Mouse (Mus musculus): ENCODE data around the gene Camk2n1. TPM values are rescaled to one million over a fixed set of nuclear protein-coding genes. Genes with fewer than 3 reads are reported as not detected.

Camk2n1 gene
- 39.0 TPM for polyA plus RNA-seq (2014; fragmentation: Illumina TruSeq; extraction: RNeasy Lipid Tissue Mini Kit (QIAGEN cat#74804); ENCODE audit: low read depth, low replicate concordance)

DNA sequence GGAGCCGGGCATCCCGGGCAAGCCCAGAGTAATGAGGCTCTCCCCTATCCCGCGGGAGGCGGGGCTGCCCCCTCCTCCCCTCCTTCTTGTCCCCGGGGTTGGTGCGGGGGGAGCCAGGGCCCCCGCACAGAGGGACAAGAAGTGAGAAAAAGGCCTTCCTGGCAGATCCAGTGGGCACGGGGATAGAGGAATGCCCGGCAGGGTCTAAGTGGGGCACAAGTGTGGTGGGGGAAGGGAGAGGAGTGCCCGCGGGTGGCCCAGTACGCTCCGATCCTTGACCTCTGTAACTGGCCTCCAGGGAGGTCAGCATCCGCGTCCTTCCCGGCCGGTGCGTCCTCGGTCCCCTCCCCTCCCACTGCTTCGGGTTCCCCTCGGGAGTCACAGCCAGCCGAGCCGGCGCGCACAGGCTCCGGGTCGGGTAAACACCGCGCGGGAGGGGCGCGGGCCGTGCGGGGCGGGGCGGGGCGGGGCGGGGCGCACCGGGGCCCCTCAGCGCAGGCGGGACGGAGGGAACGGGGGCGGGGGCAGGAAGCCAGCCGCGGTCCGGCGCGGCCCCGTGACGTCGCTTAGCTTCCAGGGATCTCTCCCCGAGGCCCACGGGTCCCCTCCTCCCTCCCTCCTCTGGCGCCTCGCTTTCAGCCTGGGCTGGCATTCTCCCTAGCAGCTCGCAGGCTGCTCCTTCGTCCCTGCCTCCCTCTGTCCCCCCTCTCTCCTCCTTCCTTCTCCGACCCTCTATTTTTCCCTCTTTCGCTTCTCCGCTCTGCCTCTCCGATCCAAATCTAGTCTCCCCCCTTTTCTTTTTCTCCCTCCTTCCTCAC is at the start of gene Camk2n1:
TSS of gene Camk2n1 (plus strand) at position 562 of the 818 bp plus-strand sequence.

DNA sequence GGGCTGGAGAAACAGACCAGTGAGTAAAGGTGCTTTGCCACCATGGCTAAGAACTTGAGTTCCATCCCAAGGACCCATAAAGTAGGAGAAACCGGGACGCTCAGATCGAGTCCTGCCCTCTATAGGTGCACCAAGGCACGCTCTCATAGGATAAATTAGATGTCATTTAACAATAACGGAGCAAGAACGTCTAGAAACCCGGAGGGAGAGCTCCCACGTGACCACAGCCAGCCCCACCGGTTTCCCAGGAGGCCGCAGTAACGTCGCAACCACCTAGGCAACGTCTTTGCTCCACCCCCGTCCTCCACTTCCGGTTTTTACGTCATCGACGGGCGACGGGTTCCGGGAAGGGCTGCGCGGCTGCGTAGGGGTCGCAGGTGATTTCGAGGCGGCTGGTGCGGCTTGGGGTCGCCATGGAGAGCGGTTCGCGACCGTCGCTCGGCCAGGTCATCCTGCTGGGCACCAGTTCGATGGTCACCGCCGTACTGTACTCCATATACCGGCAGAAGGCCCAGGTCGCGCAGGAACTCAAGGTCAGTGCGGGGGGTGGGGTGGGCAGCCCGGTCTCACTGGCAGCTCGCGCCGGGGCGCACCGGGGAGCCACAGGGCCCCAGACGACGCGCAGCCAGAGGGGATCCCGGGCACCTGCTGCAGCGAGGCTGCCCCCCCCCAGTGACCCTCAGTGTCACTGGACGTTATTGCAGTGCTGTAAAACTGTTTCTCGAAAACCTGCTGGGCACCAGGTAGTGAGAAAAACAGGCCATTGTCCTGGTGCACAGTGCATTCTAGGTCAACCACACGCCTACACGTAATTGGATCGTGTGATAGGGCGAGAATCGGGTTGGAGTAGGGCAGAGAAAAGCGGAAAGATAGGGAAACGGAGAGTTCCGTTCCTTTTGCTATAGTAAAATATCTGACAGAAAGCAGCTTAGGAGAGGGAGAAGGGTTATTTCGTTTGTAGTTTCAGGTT is 19.5 kb upstream of the Camk2n1 start, which contains the start of gene Mul1:
TSS of gene Mul1 (plus strand) at position 325 of the 970 bp plus-strand sequence.

Other genes with a start within 250 kb of the Camk2n1 start
- 193 TPM for gene Hp1bp3, start 238.0 kb upstream of the Camk2n1 start, polyA plus RNA-seq (2014; fragmentation: Illumina TruSeq; extraction: RNeasy Lipid Tissue Mini Kit (QIAGEN cat#74804); ENCODE audit: low read depth, low replicate concordance)
- gene Sh2d5, start 203.9 kb upstream of the Camk2n1 start, polyA plus RNA-seq (2014; fragmentation: Illumina TruSeq; extraction: RNeasy Lipid Tissue Mini Kit (QIAGEN cat#74804); ENCODE audit: low read depth, low replicate concordance), result 0.58 TPM
- gene Kif17, start 203.9 kb upstream of the Camk2n1 start, polyA plus RNA-seq (2014; fragmentation: Illumina TruSeq; extraction: RNeasy Lipid Tissue Mini Kit (QIAGEN cat#74804); ENCODE audit: low read depth, low replicate concordance), result 0.41 TPM
- gene Ddost, start 149.6 kb upstream of the Camk2n1 start, polyA plus RNA-seq (2014; fragmentation: Illumina TruSeq; extraction: RNeasy Lipid Tissue Mini Kit (QIAGEN cat#74804); ENCODE audit: low read depth, low replicate concordance), result 23.3 TPM
- gene Pink1, start 128.0 kb upstream of the Camk2n1 start, polyA plus RNA-seq (2014; fragmentation: Illumina TruSeq; extraction: RNeasy Lipid Tissue Mini Kit (QIAGEN cat#74804); ENCODE audit: low read depth, low replicate concordance), result 104 TPM
- gene Cda, start 86.3 kb upstream of the Camk2n1 start, polyA plus RNA-seq (2014; fragmentation: Illumina TruSeq; extraction: RNeasy Lipid Tissue Mini Kit (QIAGEN cat#74804); ENCODE audit: low read depth, low replicate concordance), result 1.2 TPM
- gene Fam43b, start 57.8 kb upstream of the Camk2n1 start, polyA plus RNA-seq (2014; fragmentation: Illumina TruSeq; extraction: RNeasy Lipid Tissue Mini Kit (QIAGEN cat#74804); ENCODE audit: low read depth, low replicate concordance), result not detected
- gene Mul1, start 19.6 kb upstream of the Camk2n1 start, polyA plus RNA-seq (2014; fragmentation: Illumina TruSeq; extraction: RNeasy Lipid Tissue Mini Kit (QIAGEN cat#74804); ENCODE audit: low read depth, low replicate concordance), result 6.0 TPM
- gene Vwa5b1, start 181.6 kb downstream of the Camk2n1 start, polyA plus RNA-seq (2014; fragmentation: Illumina TruSeq; extraction: RNeasy Lipid Tissue Mini Kit (QIAGEN cat#74804); ENCODE audit: low read depth, low replicate concordance), result not detected